In genomic region chr2:74669230-74669578, GRCm38 (mm10) we compare ENCODE assay signal across 34 mouse cellular contexts. TPM values are rescaled to one million over a fixed set of nuclear protein-coding genes. Genes with fewer than 3 reads are reported as not detected.
A peak's percentile ranks its signal among the peaks of the same experiment; 100 is the strongest.
DNase-seq lines count a peak whose midpoint lies in the region; ATAC-seq and TF ChIP-seq lines count a peak whose summit lies in the region.
"Had no signal": no experiment of that assay in that cellular context is flagged by ENCODE, and none has a peak within 500 bp of the region (broad histone marks: within the 10 kb centered on the region; RNA-seq: fewer than 3 reads in every experiment).

No protein-coding gene starts in this region.

- WGBS in intestine, embryonic 14.5 days = 0% methylated on average over 3 of the region's 3 CpGs
- 3% methylated on average over 3 of the region's 3 CpGs for WGBS in intestine, embryonic 16.5 days
- under 1% methylated on average over 3 of the region's 3 CpGs for WGBS in limb, embryonic 10.5 days
- WGBS in limb, embryonic 15.5 days = 8% methylated on average over 3 of the region's 3 CpGs
- 0% methylated on average over 3 of the region's 3 CpGs for WGBS in midbrain, embryonic 10.5 days

- H3K4me1 ChIP-seq in intestine, embryonic 14.5 days (replicated peaks; ENCODE audit: control insufficient read depth, insufficient read depth, low read length) = peaks cover 6% of the 10 kb centered on the region; the same call in 1 of the 2 replicates
- H3K4me1 ChIP-seq in intestine, embryonic 16.5 days (ENCODE audit: control insufficient read depth, insufficient read depth, low read length) = peaks cover 13% of the 10 kb centered on the region
- H3K4me1 ChIP-seq in limb, embryonic 10.5 days = peaks cover 60% of the 10 kb centered on the region
- peaks cover 27% of the 10 kb centered on the region for H3K4me1 ChIP-seq in limb, embryonic 15.5 days
- H3K4me1 ChIP-seq in midbrain, embryonic 10.5 days = peaks cover 23% of the 10 kb centered on the region

- no peak overlapping the region for H3K4me2 ChIP-seq in intestine, embryonic 14.5 days (ENCODE audit: low read length)
- H3K4me2 ChIP-seq in intestine, embryonic 16.5 days (ENCODE audit: low read depth, low read length) = no peak overlapping the region
- H3K4me2 ChIP-seq in limb, embryonic 15.5 days = peak overlapping the region; percentile 66; the same call in 1 of the 2 replicates

- no peaks in the 10 kb centered on the region for H3K36me3 ChIP-seq in intestine, embryonic 14.5 days (ENCODE audit: control insufficient read depth, insufficient read depth, low read length)
- no peaks in the 10 kb centered on the region for H3K36me3 ChIP-seq in intestine, embryonic 16.5 days (ENCODE audit: control insufficient read depth, insufficient read depth, low read length)
- H3K36me3 ChIP-seq in limb, embryonic 10.5 days = no peaks in the 10 kb centered on the region
- no peaks in the 10 kb centered on the region for H3K36me3 ChIP-seq in limb, embryonic 15.5 days
- no peaks in the 10 kb centered on the region for H3K36me3 ChIP-seq in midbrain, embryonic 10.5 days
- H3K36me3 ChIP-seq: heart, embryonic 15.5 days; hindbrain, embryonic 12.5 days; lung, embryonic 15.5 days; midbrain, embryonic 13.5 days; neural tube, embryonic 13.5 days had no signal

- DNase-seq in intestine, embryonic 14.5 days (ENCODE audit: low spot score) = peak; percentile 49
- peak; percentile 39 for DNase-seq in R1 (ENCODE audit: low read depth, low spot score)
- peak; percentile 47 for DNase-seq in limb, embryonic 10.5 days (ENCODE audit: low spot score)
- DNase-seq in left cerebral cortex, adult 2 months (ENCODE audit: extremely low spot score in 1 of 2, low spot score in 2 of 2) = no peak
- DNase-seq in adrenal gland, postnatal 14 days = no peak
- no peak for DNase-seq in midbrain, embryonic 10.5 days (ENCODE audit: low spot score)
- DNase-seq: cerebellum, adult 8-10 months; heart, adult 2 months; kidney, adult 11 months; layer of hippocampus, adult 9-11 months; retina, postnatal 1 day; right cerebral cortex, postnatal 14 days had no signal

- no peak overlapping the region for H3K9ac ChIP-seq in intestine, embryonic 14.5 days (ENCODE audit: low read length)
- no peak overlapping the region for H3K9ac ChIP-seq in intestine, embryonic 16.5 days (ENCODE audit: low read depth, low read length)
- H3K9ac ChIP-seq in limb, embryonic 15.5 days = peak overlapping the region; percentile 76
- H3K9ac ChIP-seq: heart, embryonic 15.5 days; hindbrain, embryonic 12.5 days; lung, embryonic 15.5 days; midbrain, embryonic 13.5 days; neural tube, embryonic 13.5 days had no signal

- H3K27me3 ChIP-seq in intestine, embryonic 14.5 days (replicated peaks; ENCODE audit: control insufficient read depth, insufficient read depth, low read length) = peaks cover 100% of the 10 kb centered on the region
- H3K27me3 ChIP-seq in intestine, embryonic 16.5 days (replicated peaks; ENCODE audit: control insufficient read depth, insufficient read depth, low read length) = peaks cover 82% of the 10 kb centered on the region
- peaks cover 100% of the 10 kb centered on the region for H3K27me3 ChIP-seq in limb, embryonic 10.5 days (ENCODE audit: low read depth, poor library complexity, severe bottlenecking)
- peaks cover 55% of the 10 kb centered on the region for H3K27me3 ChIP-seq in limb, embryonic 15.5 days
- H3K27me3 ChIP-seq in midbrain, embryonic 10.5 days (ENCODE audit: low read depth, poor library complexity, severe bottlenecking) = peaks cover 100% of the 10 kb centered on the region

- no peak overlapping the region for H3K27ac ChIP-seq in intestine, embryonic 14.5 days (ENCODE audit: low read depth)
- H3K27ac ChIP-seq in intestine, embryonic 16.5 days (ENCODE audit: low read length) = no peak overlapping the region
- H3K27ac ChIP-seq in limb, embryonic 10.5 days = peak overlapping the region; percentile 90
- H3K27ac ChIP-seq in limb, embryonic 15.5 days = peak overlapping the region; percentile 95
- no peak overlapping the region for H3K27ac ChIP-seq in left cerebral cortex, adult 2 months
- no peak overlapping the region for H3K27ac ChIP-seq in midbrain, embryonic 10.5 days (replicated peaks)
- H3K27ac ChIP-seq: heart, adult 2 months; heart, embryonic 15.5 days; hindbrain, embryonic 12.5 days; lung, embryonic 15.5 days; midbrain, embryonic 13.5 days; neural tube, embryonic 13.5 days had no signal

- no peak for ATAC-seq in intestine, embryonic 14.5 days (replicated peaks; ENCODE audit: low FRiP score, low TSS enrichment, low read depth)
- ATAC-seq in intestine, embryonic 16.5 days = no peak
- ATAC-seq in limb, embryonic 15.5 days (ENCODE audit: insufficient number of reproducible peaks, low FRiP score, low TSS enrichment, low read depth) = no peak
- ATAC-seq: CD4-positive, CD25-positive, alpha-beta regulatory T cell, adult 4 months had no signal

- H3K4me3 ChIP-seq in intestine, embryonic 14.5 days (ENCODE audit: low read depth, low read length) = peak overlapping the region; percentile 37; the same call in 1 of the 2 replicates
- no peak overlapping the region for H3K4me3 ChIP-seq in intestine, embryonic 16.5 days (ENCODE audit: low read length)
- H3K4me3 ChIP-seq in limb, embryonic 10.5 days = peak overlapping the region; percentile 80
- H3K4me3 ChIP-seq in limb, embryonic 15.5 days = peak overlapping the region; percentile 66
- H3K4me3 ChIP-seq in left cerebral cortex, adult 2 months = no peak overlapping the region
- H3K4me3 ChIP-seq in midbrain, embryonic 10.5 days = no peak overlapping the region

- TF ChIP-seq CTCF in left cerebral cortex, adult 2 months (IDR thresholded peaks at IDR 0.05) = no peak

- no peaks in the 10 kb centered on the region for H3K9me3 ChIP-seq in intestine, embryonic 14.5 days (ENCODE audit: control insufficient read depth, low read length)
- no peaks in the 10 kb centered on the region for H3K9me3 ChIP-seq in intestine, embryonic 16.5 days (ENCODE audit: control insufficient read depth, low read length)
- no peaks in the 10 kb centered on the region for H3K9me3 ChIP-seq in limb, embryonic 10.5 days (replicated peaks)
- H3K9me3 ChIP-seq in limb, embryonic 15.5 days = no peaks in the 10 kb centered on the region
- H3K9me3 ChIP-seq in midbrain, embryonic 10.5 days (replicated peaks) = no peaks in the 10 kb centered on the region
- H3K9me3 ChIP-seq: heart, embryonic 15.5 days; hindbrain, embryonic 12.5 days; lung, embryonic 15.5 days; midbrain, embryonic 13.5 days; neural tube, embryonic 13.5 days had no signal

- intact Hi-C loops in left cerebral cortex, adult 2 months (cut with DNase I) = no loop called here

RNA-seq across cellular contexts. Expression of gene Hoxd13, which starts 1.1 kb away (rescaled TPM):
- not detected in 2 replicates for polyA plus RNA-seq in intestine, embryonic 14.5 days (2014; fragmentation: Nextera tagmentation; extraction: Ambion mirVana)
- 0.18 and 0.32 TPM in 2 replicates for polyA plus RNA-seq in intestine, embryonic 16.5 days (2015; fragmentation: Nextera tagmentation; extraction: Ambion mirVana)
- 9.3 and 17.8 TPM in 2 replicates for polyA plus RNA-seq in limb, embryonic 10.5 days (2016; fragmentation: Nextera tagmentation; extraction: Ambion mirVana)
- 20.8 and 32.3 TPM in 2 replicates for polyA plus RNA-seq in limb, embryonic 15.5 days (2015; fragmentation: Nextera tagmentation; extraction: Ambion mirVana)
- not detected for total RNA-seq in left cerebral cortex, adult 2 months (2021)
- total RNA-seq in adrenal gland, postnatal 14 days (2021) = not detected in 2 replicates
- polyA plus RNA-seq in midbrain, embryonic 10.5 days (2016; fragmentation: Nextera tagmentation; extraction: Ambion mirVana) = 0.05 TPM in 1 of 2 replicates, not detected in the other
- total RNA-seq: adrenal gland, adult 18-20 months; gastrocnemius, adult 8-10 months; gastrocnemius, postnatal 4 days; heart, adult 2 months; heart, postnatal 25 days; left cerebral cortex, postnatal 14 days; megakaryocyte progenitor cell, adult 5-6 weeks had no signal
- polyA plus RNA-seq: CD4-positive, CD25-positive, alpha-beta regulatory T cell, adult 4 months; embryonic facial prominence, embryonic 11.5 days; forebrain, embryonic 16.5 days; heart, adult 2 months; heart, embryonic 15.5 days; hindbrain, embryonic 12.5 days; liver, embryonic 16.5 days; lung, embryonic 15.5 days; midbrain, embryonic 13.5 days; small intestine, adult 2 months; stomach, embryonic 14.5 days; testis, adult 2 months had no signal

RNA-seq across cellular contexts. Expression of gene Hoxd12, which starts 5.6 kb away (rescaled TPM):
- polyA plus RNA-seq in intestine, embryonic 14.5 days (2014; fragmentation: Nextera tagmentation; extraction: Ambion mirVana) = 0.24 and 0.34 TPM in 2 replicates
- polyA plus RNA-seq in intestine, embryonic 16.5 days (2015; fragmentation: Nextera tagmentation; extraction: Ambion mirVana) = 0.32 and 0.60 TPM in 2 replicates
- 26.0 and 44.8 TPM in 2 replicates for polyA plus RNA-seq in limb, embryonic 10.5 days (2016; fragmentation: Nextera tagmentation; extraction: Ambion mirVana)
- 27.0 and 30.6 TPM in 2 replicates for polyA plus RNA-seq in limb, embryonic 15.5 days (2015; fragmentation: Nextera tagmentation; extraction: Ambion mirVana)
- total RNA-seq in left cerebral cortex, adult 2 months (2021) = not detected
- not detected in 2 replicates for total RNA-seq in adrenal gland, postnatal 14 days (2021)
- polyA plus RNA-seq in midbrain, embryonic 10.5 days (2016; fragmentation: Nextera tagmentation; extraction: Ambion mirVana) = not detected in 2 replicates
- total RNA-seq: adrenal gland, adult 18-20 months; ES-E14; gastrocnemius, adult 8-10 months; gastrocnemius, postnatal 4 days; heart, adult 2 months; heart, postnatal 25 days; left cerebral cortex, postnatal 14 days; megakaryocyte progenitor cell, adult 5-6 weeks had no signal
- polyA plus RNA-seq: CD4-positive, CD25-positive, alpha-beta regulatory T cell, adult 4 months; embryonic facial prominence, embryonic 11.5 days; forebrain, embryonic 16.5 days; heart, adult 2 months; heart, embryonic 15.5 days; hindbrain, embryonic 12.5 days; liver, embryonic 16.5 days; lung, embryonic 15.5 days; midbrain, embryonic 13.5 days; small intestine, adult 2 months; stomach, embryonic 14.5 days; testis, adult 2 months had no signal

RNA-seq across cellular contexts. Expression of gene Evx2, which starts 9.8 kb away (rescaled TPM):
- polyA plus RNA-seq in intestine, embryonic 14.5 days (2014; fragmentation: Nextera tagmentation; extraction: Ambion mirVana) = not detected in 2 replicates
- polyA plus RNA-seq in intestine, embryonic 16.5 days (2015; fragmentation: Nextera tagmentation; extraction: Ambion mirVana) = 0.05 TPM in 1 of 2 replicates, not detected in the other
- polyA plus RNA-seq in limb, embryonic 10.5 days (2016; fragmentation: Nextera tagmentation; extraction: Ambion mirVana) = 0.84 TPM in 1 of 2 replicates, not detected in the other
- polyA plus RNA-seq in limb, embryonic 15.5 days (2015; fragmentation: Nextera tagmentation; extraction: Ambion mirVana) = 0.96 and 1.4 TPM in 2 replicates
- not detected for total RNA-seq in left cerebral cortex, adult 2 months (2021)
- not detected in 2 replicates for total RNA-seq in adrenal gland, postnatal 14 days (2021)
- 0.17 and 0.50 TPM in 2 replicates for polyA plus RNA-seq in midbrain, embryonic 10.5 days (2016; fragmentation: Nextera tagmentation; extraction: Ambion mirVana)
- total RNA-seq: adrenal gland, adult 18-20 months; ES-E14; gastrocnemius, adult 8-10 months; heart, adult 2 months; heart, postnatal 25 days; left cerebral cortex, postnatal 14 days; megakaryocyte progenitor cell, adult 5-6 weeks had no signal
- polyA plus RNA-seq: CD4-positive, CD25-positive, alpha-beta regulatory T cell, adult 4 months; forebrain, embryonic 16.5 days; heart, adult 2 months; heart, embryonic 15.5 days; kidney, embryonic 14.5 days; liver, embryonic 16.5 days; lung, embryonic 15.5 days; small intestine, adult 2 months; stomach, embryonic 14.5 days had no signal

RNA-seq across cellular contexts. Expression of gene Hoxd11, which starts 10.2 kb away (rescaled TPM):
- polyA plus RNA-seq in intestine, embryonic 14.5 days (2014; fragmentation: Nextera tagmentation; extraction: Ambion mirVana) = 3.6 and 4.2 TPM in 2 replicates
- 0.69 and 1.1 TPM in 2 replicates for polyA plus RNA-seq in intestine, embryonic 16.5 days (2015; fragmentation: Nextera tagmentation; extraction: Ambion mirVana)
- polyA plus RNA-seq in limb, embryonic 10.5 days (2016; fragmentation: Nextera tagmentation; extraction: Ambion mirVana) = 31.0 and 34.6 TPM in 2 replicates
- 7.1 and 10.3 TPM in 2 replicates for polyA plus RNA-seq in limb, embryonic 15.5 days (2015; fragmentation: Nextera tagmentation; extraction: Ambion mirVana)
- total RNA-seq in left cerebral cortex, adult 2 months (2021) = not detected
- not detected in 2 replicates for total RNA-seq in adrenal gland, postnatal 14 days (2021)
- polyA plus RNA-seq in midbrain, embryonic 10.5 days (2016; fragmentation: Nextera tagmentation; extraction: Ambion mirVana) = not detected in 2 replicates
- total RNA-seq: adrenal gland, adult 18-20 months; gastrocnemius, adult 8-10 months; heart, adult 2 months; heart, postnatal 25 days; left cerebral cortex, postnatal 14 days; megakaryocyte progenitor cell, adult 5-6 weeks had no signal
- polyA plus RNA-seq: CD4-positive, CD25-positive, alpha-beta regulatory T cell, adult 4 months; embryonic facial prominence, embryonic 11.5 days; forebrain, embryonic 16.5 days; heart, adult 2 months; heart, embryonic 15.5 days; hindbrain, embryonic 12.5 days; liver, embryonic 16.5 days; lung, embryonic 15.5 days; midbrain, embryonic 13.5 days; small intestine, adult 2 months; stomach, embryonic 14.5 days; testis, adult 2 months had no signal

RNA-seq across cellular contexts. Expression of gene Hoxd10, which starts 22.5 kb away (rescaled TPM):
- polyA plus RNA-seq in intestine, embryonic 14.5 days (2014; fragmentation: Nextera tagmentation; extraction: Ambion mirVana) = 7.8 and 13.7 TPM in 2 replicates
- 3.7 and 4.4 TPM in 2 replicates for polyA plus RNA-seq in intestine, embryonic 16.5 days (2015; fragmentation: Nextera tagmentation; extraction: Ambion mirVana)
- polyA plus RNA-seq in limb, embryonic 10.5 days (2016; fragmentation: Nextera tagmentation; extraction: Ambion mirVana) = 51.1 and 68.0 TPM in 2 replicates
- 12.4 and 14.5 TPM in 2 replicates for polyA plus RNA-seq in limb, embryonic 15.5 days (2015; fragmentation: Nextera tagmentation; extraction: Ambion mirVana)
- total RNA-seq in left cerebral cortex, adult 2 months (2021) = not detected
- total RNA-seq in adrenal gland, postnatal 14 days (2021) = 0.71 TPM in 1 of 2 replicates, not detected in the other
- not detected in 2 replicates for polyA plus RNA-seq in midbrain, embryonic 10.5 days (2016; fragmentation: Nextera tagmentation; extraction: Ambion mirVana)
- total RNA-seq: adrenal gland, adult 18-20 months; heart, adult 2 months; heart, postnatal 25 days; left cerebral cortex, postnatal 14 days; megakaryocyte progenitor cell, adult 5-6 weeks had no signal
- polyA plus RNA-seq: CD4-positive, CD25-positive, alpha-beta regulatory T cell, adult 4 months; embryonic facial prominence, embryonic 11.5 days; forebrain, embryonic 16.5 days; heart, adult 2 months; heart, embryonic 15.5 days; hindbrain, embryonic 12.5 days; liver, embryonic 16.5 days; midbrain, embryonic 13.5 days; small intestine, adult 2 months; stomach, embryonic 14.5 days had no signal

Comparison
In these comparisons a context has a peak if more than half of its experiments do, and no peak if none do; other contexts are left out.
1. H3K4me3 ChIP-seq: peak in intestine, embryonic 14.5 days (single experiment), limb, embryonic 10.5 days (single experiment) and limb, embryonic 15.5 days (single experiment); none in intestine, embryonic 16.5 days (single experiment), left cerebral cortex, adult 2 months (single experiment) and midbrain, embryonic 10.5 days (single experiment).
2. DNase-seq: peak in intestine, embryonic 14.5 days (single experiment), R1 (single experiment) and limb, embryonic 10.5 days (single experiment); none in left cerebral cortex, adult 2 months (0 of 2), adrenal gland, postnatal 14 days (single experiment) and midbrain, embryonic 10.5 days (single experiment).
3. H3K27ac ChIP-seq: peak in limb, embryonic 10.5 days (single experiment) and limb, embryonic 15.5 days (single experiment); none in intestine, embryonic 14.5 days (single experiment), intestine, embryonic 16.5 days (single experiment), left cerebral cortex, adult 2 months (single experiment) and midbrain, embryonic 10.5 days (single experiment).
4. RNA of gene Hoxd12, which starts 5.6 kb away (polyA plus RNA-seq): 26.0 to 44.8 TPM in limb, embryonic 10.5 days and 27.0 to 30.6 TPM in limb, embryonic 15.5 days; 0.32 to 0.60 TPM in intestine, embryonic 16.5 days, 0.24 to 0.34 TPM in intestine, embryonic 14.5 days and not detected in midbrain, embryonic 10.5 days; every median in the first group is over 10 times any median in the second.